Mouse (Mus musculus) embryonic facial prominence, embryonic 11.5 days (tissue): Measurements from ENCODE around the gene Prok2. TPM values are rescaled to one million over a fixed set of nuclear protein-coding genes. Genes with fewer than 3 reads are reported as not detected.

Source experiments
- ATAC-seq: fragments of 200-750 bp; cut with Nextera tagmentation; replicated peaks from 2 replicates; pipeline ENCODE4 v1.8.0; 2017; ENCODE audit warnings: low read depth; ENCODE audit not compliant: insufficient number of reproducible peaks, low FRiP score, low TSS enrichment
- DNase-seq: peaks from one replicate; pipeline ENCODE4 v3.0.0-alpha.2; 2015; ENCODE audit warnings: low spot score
- H3K27ac ChIP-seq: fragments of 300-500 bp; sonication (generic); replicated peaks from 2 replicates; pipeline ENCODE4 v1.5.1; 2014; ENCODE audit warnings: mild to moderate bottlenecking, low read depth, low read length, control low read depth
- H3K27me3 ChIP-seq: fragments of 300-500 bp; sonication (generic); 2 replicates; pipeline ENCODE4 v1.6.1; 2014; ENCODE audit warnings: mild to moderate bottlenecking, low read length, moderate library complexity, mixed read lengths; ENCODE audit not compliant: control insufficient read depth, insufficient read depth
- H3K36me3 ChIP-seq: fragments of 300-500 bp; sonication (generic); replicated peaks from 2 replicates; pipeline ENCODE4 v1.6.1; 2014; ENCODE audit warnings: low read depth, mild to moderate bottlenecking, low read length, moderate library complexity, mixed read lengths; ENCODE audit not compliant: control insufficient read depth, insufficient read depth
- H3K4me1 ChIP-seq: fragments of 300-500 bp; sonication (generic); 2 replicates; pipeline ENCODE4 v1.6.1; 2014; ENCODE audit warnings: low read length, mixed read lengths; ENCODE audit not compliant: control insufficient read depth, insufficient read depth
- H3K4me2 ChIP-seq: fragments of 300-500 bp; sonication (generic); 2 replicates; pipeline ENCODE4 v1.6.1; 2014; ENCODE audit warnings: low read depth, mild to moderate bottlenecking, control low read depth, low read length, moderate library complexity
- H3K4me3 ChIP-seq: fragments of 300-500 bp; sonication (generic); 2 replicates; pipeline ENCODE4 v1.5.1; 2014; ENCODE audit warnings: low read depth, low read length, control low read depth
- H3K9ac ChIP-seq: fragments of 300-500 bp; sonication (generic); replicated peaks from 2 replicates; pipeline ENCODE4 v1.6.1; 2014; ENCODE audit warnings: mild to moderate bottlenecking, control low read depth, low read length
- H3K9me3 ChIP-seq: fragments of 300-500 bp; sonication (generic); replicated peaks from 2 replicates; pipeline ENCODE4 v1.6.1; 2016; ENCODE audit warnings: mild to moderate bottlenecking, low read length, inconsistent platforms, mixed read lengths; ENCODE audit not compliant: control insufficient read depth
- WGBS: fragments of 180-500 bp; shearing (Covaris S2); extraction: QIAGEN DNeasy Blood & Tissue Kit; methylation state at CpG from one replicate; pipeline ENCODE4 v1.1.7; 2014; 5-methylcytosine and 5-hydroxymethylcytosine counted together
- polyA plus RNA-seq: library from polyadenylated mRNA; unstranded; fragments of >200 nt; fragmentation: Nextera tagmentation; extraction: Ambion mirVana; gene quantifications from 2 replicates; pipeline ENCODE4 v1.2.1, GENCODE M21; 2014

Gene Prok2
- polyA plus RNA-seq, 1 experiment from 2014 or later = 0.14 TPM

GRCm38 (mm10) chr6:99691666-99692205, 34.5 kb downstream of the Prok2 start:
- 0 out of 2 replicates have a peak, but pooled peaks have one; percentile 11 for ATAC-seq

GRCm38 (mm10) chr6:99688513-99688912, 37.7 kb downstream of the Prok2 start:
- H3K9me3 ChIP-seq = no peaks in the 10 kb centered on the region
- no peak for DNase-seq
- no peak overlapping the region for H3K4me2 ChIP-seq
- H3K27me3 ChIP-seq = peaks cover 20% of the 10 kb centered on the region
- H3K4me1 ChIP-seq = peaks cover 3% of the 10 kb centered on the region; the same call in 1 of the 2 replicates
- H3K9ac ChIP-seq = no peak overlapping the region
- no peak overlapping the region for H3K27ac ChIP-seq
- H3K36me3 ChIP-seq = no peaks in the 10 kb centered on the region
- no peak for ATAC-seq
- no peak overlapping the region for H3K4me3 ChIP-seq
- 85% methylated on average over 6 of the region's 6 CpGs for WGBS

More at GRCm38 (mm10) chr6:99691666-99692205, 34.5 kb downstream of the Prok2 start:
- 5% methylated on average over 25 of the region's 25 CpGs for WGBS
- Histone ChIP-seq H3K36me3 (no peaks in the 10 kb centered on the region), H3K27me3 (peaks cover 33% of the 10 kb centered on the region), H3K4me3 (peak overlapping the region; percentile 84), H3K27ac (no peak overlapping the region), H3K4me2 (peak overlapping the region; percentile 99), H3K9me3 (no peaks in the 10 kb centered on the region), H3K4me1 (peaks cover 3% of the 10 kb centered on the region; the same call in 1 of the 2 replicates), H3K9ac (peak overlapping the region; percentile 84)
- no peak for DNase-seq

- DNase-seq (peak; percentile 60), ATAC-seq (no peak)
- 54% methylated on average over 5 of the region's 5 CpGs for WGBS
- Histone ChIP-seq H3K36me3 (no peaks in the 10 kb centered on the region), H3K4me3 (no peak overlapping the region), H3K9ac (no peak overlapping the region), H3K27me3 (no peaks in the 10 kb centered on the region), H3K4me1 (no peaks in the 10 kb centered on the region), H3K27ac (no peak overlapping the region), H3K9me3 (no peaks in the 10 kb centered on the region), H3K4me2 (no peak overlapping the region)
Measured at GRCm38 (mm10) chr6:99684899-99685298, 41.3 kb downstream of the Prok2 start.

- Histone ChIP-seq H3K27ac (no peak overlapping the region), H3K4me3 (no peak overlapping the region), H3K4me1 (no peaks in the 10 kb centered on the region), H3K9me3 (no peaks in the 10 kb centered on the region), H3K36me3 (no peaks in the 10 kb centered on the region), H3K4me2 (no peak overlapping the region), H3K27me3 (no peaks in the 10 kb centered on the region), H3K9ac (no peak overlapping the region)
- DNase-seq (no peak), ATAC-seq (no peak)
- 92% methylated on average over 5 of the region's 5 CpGs for WGBS
Measured at GRCm38 (mm10) chr6:99683974-99684373, 42.2 kb downstream of the Prok2 start.

GRCm38 (mm10) chr6:99678108-99678507, 48.1 kb downstream of the Prok2 start:
- ATAC-seq (no peak), DNase-seq (no peak)
- H3K27me3 ChIP-seq = no peaks in the 10 kb centered on the region
- no peak overlapping the region for H3K9ac ChIP-seq
- H3K4me1 ChIP-seq = no peaks in the 10 kb centered on the region
- no peak overlapping the region for H3K4me3 ChIP-seq
- H3K4me2 ChIP-seq = no peak overlapping the region
- 84% methylated on average over 11 of the region's 11 CpGs for WGBS
- no peaks in the 10 kb centered on the region for H3K36me3 ChIP-seq
- H3K27ac ChIP-seq = no peak overlapping the region
- H3K9me3 ChIP-seq = no peaks in the 10 kb centered on the region

- H3K9ac ChIP-seq = no peak overlapping the region
- DNase-seq (no peak), ATAC-seq (no peak)
- no peaks in the 10 kb centered on the region for H3K9me3 ChIP-seq
- H3K36me3 ChIP-seq = no peaks in the 10 kb centered on the region
- no peak overlapping the region for H3K27ac ChIP-seq
- H3K27me3 ChIP-seq = no peaks in the 10 kb centered on the region
- H3K4me3 ChIP-seq = no peak overlapping the region
- no peaks in the 10 kb centered on the region for H3K4me1 ChIP-seq
- 91% methylated on average over 8 of the region's 8 CpGs for WGBS
- H3K4me2 ChIP-seq = no peak overlapping the region
Measured at GRCm38 (mm10) chr6:99677325-99677724, 48.9 kb downstream of the Prok2 start.

- Histone ChIP-seq H3K9me3 (no peaks in the 10 kb centered on the region), H3K4me2 (no peak overlapping the region), H3K27ac (no peak overlapping the region), H3K4me1 (no peaks in the 10 kb centered on the region), H3K4me3 (no peak overlapping the region), H3K36me3 (no peaks in the 10 kb centered on the region), H3K9ac (no peak overlapping the region), H3K27me3 (no peaks in the 10 kb centered on the region)
- ATAC-seq = no peak
- DNase-seq = no peak
- 83% methylated on average over 4 of the region's 4 CpGs for WGBS
Measured at GRCm38 (mm10) chr6:99674482-99674881, 51.7 kb downstream of the Prok2 start.

- DNase-seq = no peak
- H3K4me1 ChIP-seq = no peaks in the 10 kb centered on the region
- H3K27me3 ChIP-seq = no peaks in the 10 kb centered on the region
- WGBS = 68% methylated on average over 3 of the region's 3 CpGs
- no peak overlapping the region for H3K4me3 ChIP-seq
- no peak overlapping the region for H3K9ac ChIP-seq
- H3K36me3 ChIP-seq = no peaks in the 10 kb centered on the region
- no peaks in the 10 kb centered on the region for H3K9me3 ChIP-seq
- ATAC-seq = no peak
- no peak overlapping the region for H3K4me2 ChIP-seq
- no peak overlapping the region for H3K27ac ChIP-seq
Measured at GRCm38 (mm10) chr6:99671768-99672167, 54.4 kb downstream of the Prok2 start.
